Mouse (Mus musculus): ENCODE results near the gene Nucb1.

DNA sequence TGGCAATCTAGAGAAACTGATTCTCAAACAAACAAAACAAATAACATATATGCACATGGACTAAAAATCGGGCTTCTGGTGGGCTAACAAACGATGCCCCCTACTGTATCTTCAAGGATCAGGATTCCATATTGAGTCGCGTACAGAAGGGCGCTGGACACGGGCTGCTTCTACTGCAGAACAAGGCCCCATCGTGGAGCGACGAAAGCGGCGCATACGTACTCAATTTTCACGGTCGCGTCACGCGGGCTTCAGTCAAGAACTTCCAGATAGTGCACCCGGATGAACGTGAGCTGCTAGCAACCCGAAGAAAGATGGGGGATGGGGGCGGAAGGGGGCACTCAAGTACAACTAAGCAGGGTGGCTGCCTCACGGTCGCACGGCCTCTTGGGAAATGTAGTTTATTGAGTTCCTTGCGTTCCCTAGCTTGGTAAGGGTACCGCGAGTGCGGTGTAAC, 11.6 kb upstream of the Nucb1 start:
- no peak for TF ChIP-seq CTCF (IDR thresholded peaks at IDR 0.05; ENCODE audit: low read depth, low read length)
- no peak for TF ChIP-seq POLR2A (IDR thresholded peaks at IDR 0.05; ENCODE audit: extremely low read depth, insufficient read depth, low read length)

Data from liver, adult 2 months (tissue).